Mouse (Mus musculus): ENCODE measurements around the gene Pstk. TPM values are rescaled to one million over a fixed set of nuclear protein-coding genes. Genes with fewer than 3 reads are reported as not detected.
"Not testable (repeated sequence)": the region's sequence is repeated elsewhere in the genome, so short reads cannot be mapped to it uniquely, and the experiment has no call there.

Gene Pstk
- 10 to 100 TPM; 30.1 to 36.2 TPM for total RNA-seq (2021)
- long read RNA-seq, experiment 1, full-length matches to known transcripts, result 8 of 18 reads
- long read RNA-seq, experiment 1, partial matches to known transcripts, result 0 of 18 reads
- long read RNA-seq, experiment 1, other reads (novel, unspliced or antisense), result 10 of 18 reads
- long read RNA-seq, experiment 2, full-length matches to known transcripts, result 8 of 14 reads
- long read RNA-seq, experiment 2, partial matches to known transcripts, result 0 of 14 reads
- long read RNA-seq, experiment 2, other reads (novel, unspliced or antisense), result 6 of 14 reads

DNA sequence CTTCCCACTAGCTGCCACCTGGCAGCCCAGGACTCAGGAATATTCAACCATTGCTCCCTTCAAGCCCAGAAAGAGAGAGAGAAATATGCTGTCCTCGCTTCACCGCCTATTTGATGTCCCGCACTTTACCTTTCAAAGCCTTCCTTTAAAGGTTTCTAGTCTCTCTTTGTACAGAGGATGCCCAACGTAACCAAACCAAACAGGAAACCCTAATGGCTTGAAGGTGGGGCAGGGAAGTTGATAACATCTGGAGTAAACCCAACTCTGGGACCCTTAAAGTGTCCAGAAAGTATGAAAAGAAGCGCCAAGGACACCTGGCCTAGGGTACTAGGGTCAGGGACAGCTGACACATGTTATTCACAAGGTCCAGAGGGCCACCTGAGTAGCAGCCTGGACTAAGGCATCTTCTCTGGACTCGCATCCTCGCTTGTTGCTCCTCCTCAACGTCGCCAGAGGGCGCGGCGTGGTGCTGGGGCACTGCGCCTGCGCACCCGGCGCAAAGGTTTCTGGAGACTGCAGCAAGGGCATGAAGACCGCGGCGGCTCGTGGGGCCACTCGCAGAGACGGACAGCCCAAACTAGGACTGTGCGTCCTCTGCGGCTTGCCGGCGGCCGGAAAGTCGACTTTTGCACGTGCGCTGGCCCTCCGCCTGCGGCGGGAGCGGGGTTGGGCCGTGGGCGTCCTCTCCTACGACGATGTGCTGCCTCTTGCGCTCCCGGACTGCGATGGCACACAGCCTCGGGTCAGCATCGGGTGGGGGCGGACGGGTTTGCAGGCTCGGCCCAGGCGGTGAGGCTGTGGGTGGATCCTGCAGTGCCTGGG, at the start of gene Pstk:
Pstk (plus strand) TSS at position 494 of the 822 bp plus-strand sequence.
- DNase-seq, result peak; percentile 89

GRCm38 (mm10) chr7:131322192-131322591, 48.7 kb upstream of the Pstk start, which contains the start of gene Cuzd1:
Gene Cuzd1 (minus strand): TSS chr7:131322292.
- DNase-seq, result no peak

DNA sequence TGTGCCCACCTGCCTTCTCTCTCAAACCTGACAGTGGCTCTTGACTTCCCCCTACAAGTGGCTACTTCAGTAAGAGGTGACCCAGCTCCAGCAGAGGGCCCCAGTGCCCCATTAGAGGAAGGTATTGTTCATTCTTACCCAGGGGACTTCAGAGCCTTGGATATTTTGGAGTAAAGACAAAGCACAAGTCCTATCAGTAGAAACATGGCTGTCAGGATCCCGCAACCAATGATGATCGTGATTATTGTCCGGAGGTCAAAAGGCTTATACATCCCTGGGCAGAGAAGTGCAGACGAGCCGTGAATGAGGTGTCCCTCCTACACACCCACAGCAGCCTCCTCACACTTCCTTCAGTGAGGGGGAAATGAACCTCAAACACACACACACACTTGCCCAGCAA, 43.9 kb upstream of the Pstk start:
- no peak for DNase-seq

- no peak for DNase-seq
Measured at GRCm38 (mm10) chr7:131329416-131329815, 41.5 kb upstream of the Pstk start, which contains the start of gene Fam24b. Gene Fam24b (minus strand): TSS chr7:131329516.

GRCm38 (mm10) chr7:131331688-131332087, 39.3 kb upstream of the Pstk start:
- no peak for DNase-seq

GRCm38 (mm10) chr7:131333564-131333963, 37.4 kb upstream of the Pstk start, which contains the start of gene Fam24a:
Gene Fam24a (plus strand): TSS chr7:131333864.
- DNase-seq, result no peak

- DNase-seq, result no peak
Measured at GRCm38 (mm10) chr7:131337502-131338068, 33.4 kb upstream of the Pstk start.

- DNase-seq, result no peak
Measured at GRCm38 (mm10) chr7:131345856-131346541, 24.9 kb upstream of the Pstk start.

DNA sequence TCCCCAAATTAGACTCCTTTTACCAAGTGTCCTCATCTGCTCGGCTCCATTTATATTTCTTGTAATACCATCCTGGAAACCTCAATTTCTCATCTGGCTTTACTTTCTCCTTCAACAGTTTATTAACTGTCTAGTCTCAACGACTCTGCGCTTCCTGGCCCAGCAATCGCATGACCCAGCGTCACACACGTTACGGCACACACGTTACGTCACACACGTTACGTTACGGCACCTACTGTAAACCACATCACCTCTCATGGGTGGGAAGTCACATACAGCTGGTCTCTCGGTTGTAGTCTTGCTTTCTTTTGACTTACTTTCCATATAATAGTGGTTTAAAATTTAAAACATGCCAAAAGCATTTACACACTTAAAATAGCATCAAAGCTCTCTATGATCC, 14.8 kb upstream of the Pstk start:
- no peak for DNase-seq

GRCm38 (mm10) chr7:131362269-131362614, 8.7 kb upstream of the Pstk start:
- DNase-seq, result no peak

GRCm38 (mm10) chr7:131362615-131363300, 8.2 kb upstream of the Pstk start, which contains the start of gene 2310057M21Rik:
Gene 2310057M21Rik (minus strand): TSS chr7:131362759.
- peak; percentile 93 for DNase-seq

GRCm38 (mm10) chr7:131364131-131364530, 6.8 kb upstream of the Pstk start:
- DNase-seq, result no peak

DNA sequence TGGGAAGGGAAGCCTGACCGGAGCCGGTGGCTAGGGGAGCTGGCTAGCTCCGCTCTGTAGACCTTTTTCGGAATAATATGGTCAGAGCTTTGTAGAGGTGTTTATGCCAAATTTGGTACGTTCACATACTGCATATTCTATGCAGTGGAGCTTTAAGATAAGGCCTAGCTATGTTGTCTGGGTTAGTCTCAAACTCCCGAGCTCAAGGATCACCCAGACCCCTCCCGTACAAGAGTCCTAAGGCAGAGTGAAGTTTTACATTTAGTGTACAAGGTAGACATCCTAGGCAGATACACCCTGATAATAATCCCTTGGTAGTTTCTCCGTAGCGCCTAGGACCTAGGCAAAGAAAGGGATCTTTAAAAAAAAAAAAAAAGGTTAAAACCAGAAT, 524 bp downstream of the Pstk start:
- no peak for DNase-seq

- DNase-seq, result no peak
Measured at GRCm38 (mm10) chr7:131371880-131372651, 1.1 kb downstream of the Pstk start.

- DNase-seq, result not testable (repeated sequence)
Measured at GRCm38 (mm10) chr7:131391761-131392160, 20.8 kb downstream of the Pstk start.

GRCm38 (mm10) chr7:131409321-131409987, 38.5 kb downstream of the Pstk start:
- DNase-seq, result no peak

DNA sequence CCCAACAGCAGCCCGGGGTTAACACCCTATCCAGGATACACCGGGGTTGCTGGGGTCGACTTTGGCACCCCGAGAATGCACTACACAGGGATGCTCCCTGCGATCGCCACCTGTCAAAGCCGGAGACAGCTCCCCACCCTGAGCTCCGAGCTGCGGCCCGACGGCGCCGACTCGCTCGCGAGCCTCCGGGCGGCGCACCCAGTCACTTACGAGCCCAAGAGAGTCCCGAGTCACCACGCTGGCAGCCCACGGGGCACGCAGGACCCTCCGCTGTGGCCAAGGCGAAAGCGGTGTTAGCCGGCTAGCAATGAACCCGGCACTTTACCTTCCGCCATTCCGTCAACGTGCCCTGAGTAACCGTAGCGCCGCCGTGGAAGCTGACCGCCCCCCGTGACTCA, 39.0 kb downstream of the Pstk start:
- DNase-seq, result no peak

GRCm38 (mm10) chr7:131410416-131411058, 39.6 kb downstream of the Pstk start, which contains the start of the genes Ikzf5 and Acadsb:
Gene Ikzf5 (minus strand): TSS chr7:131410521.
Gene Acadsb (plus strand): TSS chr7:131410601.
- peak; percentile 98 for DNase-seq

DNA sequence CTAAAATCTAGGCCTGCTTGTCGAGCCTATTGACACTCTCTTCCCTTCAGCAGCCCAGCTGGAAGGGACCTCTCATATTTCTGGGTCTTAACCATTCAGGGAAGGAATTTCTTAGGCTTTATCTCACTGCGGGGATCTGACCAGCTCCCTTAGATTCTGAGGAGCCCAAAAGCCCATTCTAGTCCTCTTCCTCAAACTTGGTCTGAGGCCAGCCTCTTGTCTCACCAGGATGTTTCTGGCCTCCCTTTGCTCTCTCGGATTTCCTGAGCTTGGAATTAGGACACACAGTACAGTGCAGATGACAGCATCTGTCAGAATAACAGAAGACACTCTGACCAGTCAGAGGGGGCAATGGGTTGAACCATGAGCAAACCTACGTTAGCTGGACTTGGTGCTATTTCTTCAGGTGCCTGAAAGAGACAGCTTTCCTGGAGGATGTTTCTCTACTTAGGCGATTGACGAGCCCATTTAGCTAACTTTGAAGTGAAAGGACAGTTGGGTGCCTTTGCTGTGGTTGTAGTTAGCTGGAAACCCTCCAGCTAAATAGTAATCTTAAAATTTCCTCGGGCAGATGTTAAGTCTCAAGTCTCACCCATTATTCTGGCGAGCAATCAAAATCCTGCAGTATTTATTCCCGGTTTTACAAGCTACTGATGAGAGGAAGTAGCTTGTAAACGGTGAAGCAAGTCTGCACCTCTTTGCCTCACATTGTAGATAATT, 40.4 kb downstream of the Pstk start:
- DNase-seq, result peak; percentile 17
